Mouse (Mus musculus): ENCODE data around the gene Gpr153. TPM values are rescaled to one million over a fixed set of nuclear protein-coding genes. Genes with fewer than 3 reads are reported as not detected.

Gene Gpr153
- total and polyA plus RNA-seq, 2 experiments from 2014 or later, result 11.4 to 71.4 TPM

DNA sequence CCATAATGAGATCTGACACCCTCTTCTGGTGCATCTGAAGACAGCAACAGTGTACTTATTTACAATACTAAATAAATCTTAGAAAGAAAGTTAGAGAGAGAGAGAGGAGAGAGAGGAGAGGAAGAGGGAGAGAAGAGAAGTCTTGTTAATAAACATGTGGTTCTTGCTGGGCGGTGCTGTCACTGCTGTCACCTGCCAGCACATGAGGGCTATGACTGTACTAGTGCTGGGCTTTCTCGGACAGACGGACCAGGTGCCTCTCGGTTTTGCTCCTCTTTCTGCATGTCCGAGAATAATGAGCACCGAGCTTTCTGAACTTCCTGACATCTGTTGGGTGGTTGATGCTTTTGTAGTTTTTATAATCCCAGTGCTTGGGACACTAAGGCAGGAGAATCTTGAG lies 23.4 kb upstream of the Gpr153 start:
- no peak for TF ChIP-seq CTCF (IDR thresholded peaks at IDR 0.05; ENCODE audit: low read depth)
- Histone ChIP-seq H3K4me1 (ENCODE audit: insufficient read depth) (0 out of 2 replicates have a peak, but pooled peaks cover 3% of the 10 kb centered on the region), H3K36me3 (ENCODE audit: insufficient read depth) (0 out of 2 replicates have a peak, but pooled peaks cover 16% of the 10 kb centered on the region), H3K4me2 (ENCODE audit: low read depth) (no peak overlapping the region), H3K9me3 (ENCODE audit: low read length) (no peaks in the 10 kb centered on the region), H3K9ac (no peak overlapping the region), H3K4me3 (ENCODE audit: low read depth, low read length) (no peak overlapping the region), H3K27me3 (ENCODE audit: insufficient read depth, low read length) (no peaks in the 10 kb centered on the region), H3K27ac (ENCODE audit: low read depth, low read length) (no peak overlapping the region)
- ATAC-seq, result no peak
- no peak for DNase-seq
- WGBS, result 89% methylated on average over 6 of the region's 6 CpGs

- Histone ChIP-seq H3K9ac (no peak overlapping the region), H3K4me2 (ENCODE audit: low read depth) (no peak overlapping the region), H3K4me1 (ENCODE audit: insufficient read depth) (no peaks in the 10 kb centered on the region), H3K9me3 (ENCODE audit: low read length) (no peaks in the 10 kb centered on the region), H3K4me3 (ENCODE audit: low read depth, low read length) (no peak overlapping the region), H3K27me3 (ENCODE audit: insufficient read depth, low read length) (no peaks in the 10 kb centered on the region), H3K36me3 (ENCODE audit: insufficient read depth) (0 out of 2 replicates have a peak, but pooled peaks cover 17% of the 10 kb centered on the region), H3K27ac (ENCODE audit: low read depth, low read length) (no peak overlapping the region)
- 87% methylated on average over 9 of the region's 9 CpGs for WGBS
- TF ChIP-seq CTCF (IDR thresholded peaks at IDR 0.05; ENCODE audit: low read depth), result no peak
- no peak for ATAC-seq
- no peak for DNase-seq
Measured at GRCm38 (mm10) chr4:152253183-152253759, 20.8 kb upstream of the Gpr153 start.

DNA sequence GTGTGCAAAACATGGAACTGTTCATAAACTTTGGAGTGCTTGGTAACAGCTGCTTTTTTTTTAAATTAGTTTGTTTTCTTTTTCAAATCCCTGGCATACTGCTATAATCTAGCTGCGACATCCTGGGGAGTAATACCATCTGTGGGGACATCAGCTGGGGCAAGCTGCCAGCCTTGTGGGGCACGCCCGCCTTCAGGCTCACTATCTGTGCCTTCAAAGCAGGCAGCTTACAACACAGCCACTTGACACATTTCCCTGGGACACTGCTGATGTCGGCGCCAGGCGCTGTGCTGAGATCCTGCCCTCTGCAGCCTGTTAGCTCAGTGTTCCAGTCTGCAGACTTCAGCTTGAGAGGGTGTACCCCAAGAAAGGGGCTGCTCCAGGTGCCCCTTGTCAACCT lies 17.0 kb upstream of the Gpr153 start:
- no peak for TF ChIP-seq CTCF (IDR thresholded peaks at IDR 0.05; ENCODE audit: low read depth)

GRCm38 (mm10) chr4:152260451-152260850 lies 13.6 kb upstream of the Gpr153 start:
- Histone ChIP-seq H3K36me3 (ENCODE audit: insufficient read depth) (peaks cover 25% of the 10 kb centered on the region; the same call in 1 of the 2 replicates), H3K27ac (ENCODE audit: low read depth, low read length) (no peak overlapping the region), H3K27me3 (ENCODE audit: insufficient read depth, low read length) (no peaks in the 10 kb centered on the region), H3K4me2 (ENCODE audit: low read depth) (no peak overlapping the region), H3K4me1 (ENCODE audit: insufficient read depth) (no peaks in the 10 kb centered on the region), H3K4me3 (ENCODE audit: low read depth, low read length) (no peak overlapping the region), H3K9me3 (ENCODE audit: low read length) (no peaks in the 10 kb centered on the region), H3K9ac (no peak overlapping the region)
- 97% methylated on average over 8 of the region's 8 CpGs for WGBS
- TF ChIP-seq CTCF (IDR thresholded peaks at IDR 0.05; ENCODE audit: low read depth), result no peak
- DNase-seq (no peak), ATAC-seq (no peak)

More for the DNA sequence above, 17.0 kb upstream of the Gpr153 start:
- H3K27me3 ChIP-seq (ENCODE audit: insufficient read depth, low read length), result no peaks in the 10 kb centered on the region
- no peak overlapping the region for H3K9ac ChIP-seq
- H3K4me2 ChIP-seq (ENCODE audit: low read depth), result no peak overlapping the region
- DNase-seq (peak; percentile 75), ATAC-seq (peak; percentile 77)
- peaks cover 30% of the 10 kb centered on the region; the same call in 1 of the 2 replicates for H3K36me3 ChIP-seq (ENCODE audit: insufficient read depth)
- H3K9me3 ChIP-seq (ENCODE audit: low read length), result no peaks in the 10 kb centered on the region
- WGBS, result 35% methylated on average over 6 of the region's 6 CpGs
- no peak overlapping the region for H3K4me3 ChIP-seq (ENCODE audit: low read depth, low read length)
- H3K27ac ChIP-seq (ENCODE audit: low read depth, low read length), result no peak overlapping the region
- H3K4me1 ChIP-seq (ENCODE audit: insufficient read depth), result no peaks in the 10 kb centered on the region

- WGBS, result 69% methylated on average over 9 of the region's 9 CpGs
- H3K4me3 ChIP-seq (ENCODE audit: low read depth, low read length), result no peak overlapping the region
- H3K27me3 ChIP-seq (ENCODE audit: insufficient read depth, low read length), result no peaks in the 10 kb centered on the region
- peaks cover 22% of the 10 kb centered on the region; the same call in 1 of the 2 replicates for H3K36me3 ChIP-seq (ENCODE audit: insufficient read depth)
- H3K27ac ChIP-seq (ENCODE audit: low read depth, low read length), result no peak overlapping the region
- DNase-seq (no peak), ATAC-seq (no peak)
- peaks cover 3% of the 10 kb centered on the region; the same call in 1 of the 2 replicates for H3K4me1 ChIP-seq (ENCODE audit: insufficient read depth)
- H3K9me3 ChIP-seq (ENCODE audit: low read length), result no peaks in the 10 kb centered on the region
- H3K4me2 ChIP-seq (ENCODE audit: low read depth), result no peak overlapping the region
- no peak for TF ChIP-seq CTCF (IDR thresholded peaks at IDR 0.05; ENCODE audit: low read depth)
- no peak overlapping the region for H3K9ac ChIP-seq
Measured at GRCm38 (mm10) chr4:152262187-152262586, 11.8 kb upstream of the Gpr153 start.

- no peak overlapping the region for H3K4me3 ChIP-seq (ENCODE audit: low read depth, low read length)
- DNase-seq, result no peak
- no peak overlapping the region for H3K27ac ChIP-seq (ENCODE audit: low read depth, low read length)
- TF ChIP-seq CTCF (IDR thresholded peaks at IDR 0.05; ENCODE audit: low read depth), result no peak
- H3K4me1 ChIP-seq (ENCODE audit: insufficient read depth), result peaks cover 3% of the 10 kb centered on the region; the same call in 1 of the 2 replicates
- ATAC-seq, result no peak
- H3K36me3 ChIP-seq (ENCODE audit: insufficient read depth), result peaks cover 22% of the 10 kb centered on the region; the same call in 1 of the 2 replicates
- H3K27me3 ChIP-seq (ENCODE audit: insufficient read depth, low read length), result no peaks in the 10 kb centered on the region
- H3K9ac ChIP-seq, result no peak overlapping the region
- H3K4me2 ChIP-seq (ENCODE audit: low read depth), result no peak overlapping the region
- WGBS, result 76% methylated on average over 9 of the region's 9 CpGs
- no peaks in the 10 kb centered on the region for H3K9me3 ChIP-seq (ENCODE audit: low read length)
Measured at GRCm38 (mm10) chr4:152263089-152263488, 10.9 kb upstream of the Gpr153 start.

DNA sequence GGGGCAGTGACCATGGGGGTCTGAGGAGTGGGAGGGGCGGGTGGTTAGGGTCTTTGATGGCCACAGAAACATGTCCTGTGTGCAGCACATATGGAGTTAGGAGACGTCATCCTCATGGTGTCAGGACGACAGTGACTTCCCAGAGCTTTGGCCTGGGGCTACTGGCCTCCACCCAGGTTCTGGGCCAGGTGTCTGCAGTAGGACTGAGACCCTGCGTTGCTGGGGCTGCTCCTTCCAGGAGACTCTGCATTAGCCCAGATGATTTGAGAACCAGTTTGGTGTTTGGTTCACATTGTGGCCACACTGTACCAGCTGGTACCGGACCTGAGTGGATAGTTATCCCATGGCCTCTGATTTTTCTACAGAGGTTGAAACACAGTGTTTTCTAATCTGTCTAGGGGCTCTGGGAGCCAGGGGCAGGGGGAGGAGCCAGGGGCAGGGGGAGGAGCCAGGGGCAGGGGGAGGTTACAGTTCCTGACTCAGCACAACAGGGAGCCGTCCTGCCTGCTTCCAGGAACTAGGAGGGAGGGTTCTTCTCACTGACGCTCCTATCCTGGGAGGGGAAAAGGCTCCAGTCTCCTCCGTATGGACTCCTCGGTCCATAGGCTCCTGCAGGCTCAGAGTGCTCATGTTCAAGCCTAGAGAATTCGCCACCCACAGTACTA lies 10.4 kb upstream of the Gpr153 start:
- H3K9ac ChIP-seq, result no peak overlapping the region
- DNase-seq (no peak), ATAC-seq (peak; percentile 23; the same call in 1 of the 2 replicates)
- H3K4me3 ChIP-seq (ENCODE audit: low read depth, low read length), result no peak overlapping the region
- H3K36me3 ChIP-seq (ENCODE audit: insufficient read depth), result peaks cover 26% of the 10 kb centered on the region; the same call in 1 of the 2 replicates
- H3K27ac ChIP-seq (ENCODE audit: low read depth, low read length), result no peak overlapping the region
- H3K4me1 ChIP-seq (ENCODE audit: insufficient read depth), result peaks cover 3% of the 10 kb centered on the region; the same call in 1 of the 2 replicates
- no peaks in the 10 kb centered on the region for H3K27me3 ChIP-seq (ENCODE audit: insufficient read depth, low read length)
- no peak for TF ChIP-seq CTCF (IDR thresholded peaks at IDR 0.05; ENCODE audit: low read depth)
- 39% methylated on average over 10 of the region's 10 CpGs for WGBS
- H3K9me3 ChIP-seq (ENCODE audit: low read length), result no peaks in the 10 kb centered on the region
- H3K4me2 ChIP-seq (ENCODE audit: low read depth), result no peak overlapping the region
